Mouse (Mus musculus) liver (tissue): ENCODE data around the gene Tuba8.
A peak's percentile ranks its signal among the peaks of the same experiment; 100 is the strongest.

Experiments
- DNase-seq: peaks from one replicate; pipeline ENCODE4 v3.0.0-alpha.2; 2020; ENCODE audit warnings: mixed read lengths

Gene Tuba8

GRCm38 (mm10) chr6:121197807-121198365 is 12.6 kb upstream of the Tuba8 start:
- no peak for DNase-seq

GRCm38 (mm10) chr6:121200458-121200857 is 10.0 kb upstream of the Tuba8 start:
- no peak for DNase-seq

- no peak for DNase-seq
Measured at GRCm38 (mm10) chr6:121202026-121202425, 8.5 kb upstream of the Tuba8 start.

- no peak for DNase-seq
Measured at GRCm38 (mm10) chr6:121206481-121206880, 4.0 kb upstream of the Tuba8 start.

- no peak for DNase-seq
Measured at GRCm38 (mm10) chr6:121209584-121209983, 912 bp upstream of the Tuba8 start.

GRCm38 (mm10) chr6:121210926-121211289 is 412 bp downstream of the Tuba8 start:
- DNase-seq: no peak

- DNase-seq: peak; percentile 28
Measured at GRCm38 (mm10) chr6:121211743-121212142, 1.2 kb downstream of the Tuba8 start.

- DNase-seq: no peak
Measured at GRCm38 (mm10) chr6:121212988-121213387, 2.5 kb downstream of the Tuba8 start.

GRCm38 (mm10) chr6:121214221-121214620 is 3.7 kb downstream of the Tuba8 start:
- no peak for DNase-seq

- peak; percentile 21 for DNase-seq
Measured at GRCm38 (mm10) chr6:121214667-121215330, 4.3 kb downstream of the Tuba8 start.

GRCm38 (mm10) chr6:121215336-121215735 is 4.8 kb downstream of the Tuba8 start:
- no peak for DNase-seq

- DNase-seq: no peak
Measured at GRCm38 (mm10) chr6:121215896-121216295, 5.4 kb downstream of the Tuba8 start.

- no peak for DNase-seq
Measured at GRCm38 (mm10) chr6:121216589-121217255, 6.2 kb downstream of the Tuba8 start.

- no peak for DNase-seq
Measured at GRCm38 (mm10) chr6:121218002-121218401, 7.5 kb downstream of the Tuba8 start.

GRCm38 (mm10) chr6:121219406-121219805 is 8.9 kb downstream of the Tuba8 start:
- no peak for DNase-seq

- DNase-seq: no peak
Measured at GRCm38 (mm10) chr6:121220181-121220580, 9.7 kb downstream of the Tuba8 start.

GRCm38 (mm10) chr6:121221876-121222597 is 11.5 kb downstream of the Tuba8 start:
- no peak for DNase-seq

- DNase-seq: no peak
Measured at GRCm38 (mm10) chr6:121223001-121223400, 12.5 kb downstream of the Tuba8 start.

GRCm38 (mm10) chr6:121224067-121224466 is 13.6 kb downstream of the Tuba8 start:
- DNase-seq: no peak

- DNase-seq: no peak
Measured at GRCm38 (mm10) chr6:121224993-121225392, 14.5 kb downstream of the Tuba8 start.

- no peak for DNase-seq
Measured at GRCm38 (mm10) chr6:121226043-121226442, 15.5 kb downstream of the Tuba8 start.

- DNase-seq: no peak
Measured at GRCm38 (mm10) chr6:121226744-121227143, 16.2 kb downstream of the Tuba8 start.

GRCm38 (mm10) chr6:121228421-121228820 is 17.9 kb downstream of the Tuba8 start:
- DNase-seq: no peak

- DNase-seq: no peak
Measured at GRCm38 (mm10) chr6:121232652-121233051, 22.2 kb downstream of the Tuba8 start.
